Mouse (Mus musculus) urinary bladder, postnatal 10 days (tissue): ENCODE results near the gene Cd248.

ENCODE experiments used
- DNase-seq: peaks from one replicate; pipeline ENCODE4 v3.0.0; 2022; ENCODE audit warnings: low spot score

Cd248 gene

DNA sequence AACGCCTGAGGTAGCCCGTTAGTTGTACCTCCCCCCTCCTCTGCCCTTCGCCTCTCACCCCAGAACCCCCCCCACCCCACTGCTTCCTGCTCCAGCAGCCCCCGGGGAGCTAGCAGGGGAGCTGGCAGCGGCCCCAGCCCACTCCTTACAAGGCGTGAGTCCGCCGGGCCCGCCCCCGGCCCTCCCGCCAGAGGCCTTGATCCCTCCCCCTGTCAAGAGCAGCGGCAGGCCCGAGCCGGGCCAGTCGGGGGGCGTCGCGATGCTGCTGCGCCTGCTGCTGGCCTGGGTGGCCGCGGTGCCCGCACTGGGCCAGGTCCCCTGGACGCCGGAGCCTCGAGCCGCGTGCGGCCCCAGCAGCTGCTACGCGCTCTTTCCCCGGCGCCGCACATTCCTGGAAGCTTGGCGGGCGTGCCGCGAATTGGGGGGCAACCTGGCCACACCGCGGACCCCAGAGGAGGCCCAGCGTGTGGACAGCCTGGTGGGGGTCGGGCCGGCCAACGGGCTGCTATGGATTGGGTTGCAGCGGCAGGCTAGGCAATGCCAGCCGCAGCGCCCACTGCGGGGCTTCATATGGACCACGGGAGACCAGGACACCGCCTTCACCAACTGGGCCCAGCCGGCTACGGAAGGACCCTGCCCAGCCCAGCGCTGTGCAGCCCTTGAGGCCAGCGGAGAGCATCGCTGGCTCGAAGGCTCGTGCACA lies at the start of gene Cd248:
Gene Cd248, plus strand, starts transcription at position 212 of the 703 bp plus-strand sequence.
- DNase-seq: no peak

DNA sequence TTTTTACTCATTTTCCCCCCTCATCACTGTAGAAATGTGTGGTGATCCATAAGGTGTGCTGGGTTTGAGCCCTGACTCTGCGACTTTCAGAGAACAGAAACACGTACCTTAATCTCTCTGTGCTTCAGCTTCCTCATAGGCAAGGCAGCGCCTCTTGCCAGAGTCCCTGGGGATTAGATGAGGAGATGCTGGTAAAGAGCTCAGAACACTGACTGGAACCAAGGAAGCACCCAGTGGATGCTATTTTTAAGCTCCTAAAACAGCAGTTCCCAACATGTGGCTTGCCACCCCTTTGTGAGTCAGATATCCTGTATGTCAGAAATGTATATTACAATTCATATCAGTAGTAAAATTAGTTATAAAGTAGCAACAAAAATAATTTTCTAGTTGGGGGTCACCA lies 49.7 kb upstream of the Cd248 start:
- no peak for DNase-seq

DNA sequence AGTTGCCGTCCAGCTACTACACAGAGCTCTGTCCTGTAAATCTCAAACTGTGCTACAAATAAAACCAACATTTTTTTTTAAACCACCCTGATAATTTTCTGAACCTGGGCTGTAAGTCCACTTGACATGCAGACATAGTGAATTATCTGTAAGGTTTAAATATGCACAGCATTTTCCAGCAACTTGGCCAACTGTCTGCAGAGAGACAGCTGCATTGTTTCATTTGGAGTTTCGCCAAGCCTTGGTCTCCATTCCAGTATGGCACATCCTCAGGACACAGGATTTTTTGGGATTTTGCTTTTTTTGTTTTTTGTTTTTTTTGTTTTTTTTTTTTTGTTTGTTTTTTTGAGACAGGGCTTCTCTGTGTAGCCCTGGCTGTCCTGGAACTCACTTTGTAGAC lies 46.5 kb upstream of the Cd248 start:
- no peak for DNase-seq

DNA sequence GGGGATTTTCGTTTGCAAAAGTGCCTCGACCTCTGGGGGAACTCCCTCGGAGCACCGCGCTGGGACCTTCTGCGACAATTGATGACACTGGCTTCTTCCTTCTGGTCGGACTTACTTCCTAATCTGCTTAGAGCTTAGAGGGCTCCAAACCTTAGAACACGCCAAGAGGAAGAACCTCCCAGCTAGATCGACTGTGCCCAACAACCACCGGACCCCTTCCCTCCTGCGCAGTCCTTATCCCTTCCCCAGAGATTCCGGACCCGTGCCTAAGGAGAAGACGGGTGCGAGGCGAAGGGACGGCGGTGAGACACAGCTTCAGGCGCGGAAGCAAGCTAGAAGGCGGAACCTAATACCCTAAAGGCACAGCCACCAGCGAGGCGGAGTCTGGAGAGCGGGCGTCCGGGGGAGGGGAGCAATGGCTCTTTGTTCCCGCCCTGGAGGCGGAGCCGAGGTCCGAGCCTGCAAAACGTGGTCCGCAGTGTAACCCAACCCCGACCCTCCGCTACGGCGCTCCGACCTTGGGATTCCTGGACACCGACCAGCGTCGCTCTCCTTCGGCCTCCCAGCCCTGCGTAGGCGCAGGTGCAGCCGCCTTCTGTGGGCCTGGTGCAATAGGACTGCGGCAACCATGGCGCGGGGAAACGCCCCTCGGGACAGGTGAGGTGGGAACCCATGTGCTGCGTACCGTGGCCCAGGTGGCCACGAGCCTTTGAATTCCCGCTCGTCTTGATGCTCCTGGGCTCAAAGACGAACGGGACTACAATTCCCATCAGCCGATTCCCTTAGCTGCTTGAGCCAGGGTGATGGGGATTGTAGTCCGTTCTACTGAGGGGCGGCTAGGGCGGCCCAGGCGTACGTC lies 44.0 kb upstream of the Cd248 start, which contains the start of gene Slc29a2:
Gene Slc29a2, plus strand, starts transcription at position 240 of the 859 bp plus-strand sequence.
- peak; percentile 63 for DNase-seq

DNA sequence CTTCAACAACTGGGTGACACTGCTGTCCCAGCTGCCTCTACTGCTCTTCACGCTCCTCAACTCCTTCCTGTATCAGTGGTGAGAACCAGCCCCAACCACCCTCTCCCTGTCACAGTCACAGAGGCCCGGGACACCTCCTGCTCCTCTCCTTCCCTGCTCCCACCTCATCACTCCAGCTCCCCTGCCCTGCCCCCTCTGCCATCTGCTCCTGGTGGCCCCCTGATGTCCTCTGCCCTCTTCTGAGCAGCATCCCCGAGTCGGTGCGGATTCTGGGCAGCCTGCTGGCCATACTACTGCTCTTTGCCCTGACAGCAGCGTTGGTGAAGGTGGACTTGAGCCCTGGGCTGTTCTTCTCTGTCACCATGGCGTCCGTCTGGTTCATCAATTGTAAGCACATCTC lies 41.8 kb upstream of the Cd248 start:
- no peak for DNase-seq

DNA sequence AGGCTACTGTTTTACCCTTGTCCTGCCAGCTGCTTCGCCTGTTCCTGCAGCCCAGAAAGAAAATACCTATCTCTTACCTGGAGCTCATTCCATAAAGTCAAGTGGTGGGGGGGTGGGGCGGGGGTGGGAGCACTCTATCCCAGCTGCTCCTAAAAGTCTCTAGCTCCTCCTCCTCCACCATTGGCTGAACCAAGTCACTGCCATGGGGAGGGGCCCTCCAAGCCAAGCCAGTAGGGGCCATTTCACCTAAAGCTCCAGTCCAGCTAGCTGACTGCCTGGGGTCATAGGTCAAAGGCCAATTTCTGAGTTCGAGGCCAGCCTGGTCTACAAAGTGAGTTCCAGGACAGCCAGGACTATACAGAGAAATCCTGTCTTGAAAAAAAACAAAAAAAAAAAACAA lies 35.2 kb upstream of the Cd248 start:
- DNase-seq: no peak

DNA sequence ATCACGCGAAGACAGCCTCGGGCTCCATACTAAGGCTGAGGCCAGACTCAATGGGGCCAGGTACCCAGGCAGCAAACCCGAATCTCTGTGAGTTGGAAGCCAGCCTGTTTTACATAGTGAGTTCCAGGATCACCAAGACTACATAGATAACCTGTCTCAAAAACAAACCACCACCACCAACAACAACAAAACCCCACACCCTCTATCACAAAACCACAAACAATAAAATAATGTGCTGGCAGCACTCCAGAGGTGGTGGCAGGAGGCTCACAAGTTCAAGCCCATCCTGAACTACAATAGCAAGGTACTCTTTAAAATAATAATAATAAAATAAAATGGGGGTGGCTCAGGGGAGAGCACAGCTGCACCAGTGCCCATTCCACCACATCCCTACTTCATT lies 31.3 kb upstream of the Cd248 start:
- no peak for DNase-seq

DNA sequence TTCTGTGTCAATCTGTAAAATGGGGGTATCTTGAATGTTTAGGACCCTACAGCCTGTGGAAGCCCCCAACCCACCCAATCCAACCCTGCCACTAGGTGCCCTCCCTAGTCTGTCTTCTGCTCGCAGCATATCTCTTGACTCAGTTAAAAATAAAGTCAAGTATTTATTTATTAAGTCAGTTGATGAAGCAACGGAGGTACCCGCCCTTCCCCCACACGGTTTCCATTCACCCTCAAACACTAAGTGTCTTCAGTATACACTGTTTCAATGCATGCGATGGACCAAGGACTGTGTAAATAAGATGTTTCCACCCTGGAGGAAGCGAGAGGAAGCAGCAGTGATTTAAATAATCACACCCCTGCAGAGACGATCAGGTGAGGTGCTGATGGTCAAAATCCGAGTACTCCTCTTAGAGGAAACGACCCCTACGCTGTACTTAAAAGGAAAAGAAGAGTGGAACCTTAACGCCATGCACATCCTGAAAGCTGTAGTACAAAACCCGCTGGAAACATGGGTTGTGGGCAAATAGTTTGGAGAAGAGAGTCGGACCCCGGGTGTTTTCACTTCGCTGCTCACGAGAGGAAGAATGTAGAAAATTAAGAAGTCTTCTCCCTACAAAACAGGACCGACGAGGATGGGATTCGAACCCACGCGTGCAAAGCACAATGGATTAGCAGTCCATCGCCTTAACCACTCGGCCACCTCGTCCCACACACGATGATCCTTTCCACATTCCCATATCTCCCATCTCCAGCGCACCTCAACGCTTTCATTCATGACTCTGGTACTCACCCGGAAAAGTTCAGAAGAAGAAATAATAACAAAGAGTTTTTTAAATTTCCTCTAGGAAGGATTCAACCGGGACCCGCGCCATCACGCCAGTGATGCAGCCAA lies 30.0 kb upstream of the Cd248 start:
- no peak for DNase-seq

DNA sequence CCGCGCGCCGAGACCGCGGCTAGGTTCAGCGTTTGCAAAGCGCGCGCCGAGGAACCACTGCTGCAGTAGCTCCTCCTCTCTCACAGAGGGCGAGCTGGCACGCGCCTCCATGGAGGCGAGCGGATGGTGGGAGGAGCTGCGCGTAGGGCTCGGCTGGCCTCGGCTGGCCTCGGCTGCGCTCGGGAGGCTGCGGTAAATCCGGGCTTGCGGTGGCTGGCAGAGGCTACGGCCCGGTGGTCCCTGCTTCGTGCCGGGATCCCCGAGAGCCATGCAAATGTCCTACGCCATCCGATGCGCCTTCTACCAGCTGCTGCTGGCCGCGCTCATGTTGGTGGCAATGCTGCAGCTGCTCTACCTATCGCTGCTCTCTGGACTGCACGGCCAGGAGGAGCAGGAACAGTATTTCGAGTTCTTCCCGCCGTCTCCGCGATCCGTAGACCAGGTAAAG lies 29.1 kb upstream of the Cd248 start, which contains the start of the genes B4gat1 and AC124502.3:
Gene B4gat1, plus strand, starts transcription at position 118 of the 448 bp plus-strand sequence.
Gene AC124502.3, plus strand, starts transcription at position 183 of the 448 bp plus-strand sequence.
- peak; percentile 51 for DNase-seq

DNA sequence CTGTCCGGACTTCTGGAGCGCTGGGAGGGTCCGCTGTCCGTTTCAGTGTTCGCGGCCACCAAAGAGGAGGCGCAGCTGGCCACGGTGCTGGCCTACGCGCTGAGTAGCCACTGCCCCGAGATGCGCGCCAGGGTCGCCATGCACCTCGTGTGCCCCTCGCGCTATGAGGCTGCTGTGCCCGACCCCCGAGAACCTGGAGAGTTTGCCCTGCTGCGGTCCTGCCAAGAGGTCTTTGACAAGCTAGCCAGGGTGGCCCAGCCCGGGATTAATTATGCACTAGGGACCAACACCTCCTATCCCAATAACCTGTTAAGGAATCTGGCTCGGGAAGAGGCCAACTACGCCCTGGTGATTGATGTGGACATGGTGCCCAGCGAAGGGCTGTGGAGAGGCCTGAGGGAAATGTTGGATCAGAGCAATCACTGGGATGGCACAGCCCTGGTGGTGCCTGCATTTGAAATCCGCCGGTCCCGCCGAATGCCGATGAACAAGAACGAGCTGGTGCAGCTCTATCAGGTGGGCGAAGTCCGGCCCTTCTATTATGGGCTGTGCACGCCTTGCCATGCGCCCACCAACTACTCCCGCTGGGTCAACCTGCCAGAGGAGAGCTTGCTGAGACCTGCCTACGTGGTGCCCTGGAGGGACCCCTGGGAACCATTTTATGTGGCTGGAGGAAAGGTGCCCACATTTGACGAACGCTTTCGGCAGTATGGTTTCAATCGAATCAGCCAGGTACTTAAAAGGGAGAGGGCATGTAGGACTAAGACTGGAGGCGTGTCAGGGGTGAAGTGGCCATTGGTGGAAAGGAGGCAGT lies 28.4 kb upstream of the Cd248 start:
- DNase-seq: no peak

DNA sequence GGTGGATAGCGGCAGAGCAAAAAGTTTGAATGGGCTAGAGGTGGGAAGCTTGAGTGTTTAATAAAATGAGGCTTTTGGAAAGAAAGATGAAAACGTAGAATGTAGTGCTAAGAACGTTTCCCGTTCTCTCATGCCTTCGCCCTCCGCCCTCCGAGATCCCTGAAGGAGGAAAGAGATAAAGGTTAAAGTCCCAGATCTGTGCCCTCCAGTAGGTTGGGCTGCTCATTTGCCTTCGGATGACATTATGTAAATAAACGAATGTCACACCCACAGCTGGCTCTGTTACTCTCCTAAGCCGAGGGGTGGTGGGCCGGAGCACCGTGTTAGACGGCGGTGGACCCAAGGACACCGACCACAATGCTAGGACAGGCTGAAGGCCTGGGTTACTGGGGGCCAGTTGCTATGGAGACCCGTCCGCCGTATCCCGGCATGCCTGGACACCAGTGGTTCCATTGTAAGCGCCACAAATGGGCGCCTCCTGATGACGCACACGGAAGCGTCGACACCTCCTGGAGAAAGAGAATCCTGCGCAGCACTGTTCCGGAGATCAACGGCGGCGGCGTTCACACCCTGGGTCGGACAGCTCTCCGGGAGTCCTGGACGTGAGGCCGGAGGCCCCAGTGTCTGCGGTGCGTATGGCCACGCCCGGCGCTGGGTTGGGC lies 26.9 kb upstream of the Cd248 start, which contains the start of gene Brms1:
Gene Brms1, plus strand, starts transcription at position 493 of the 662 bp plus-strand sequence.
- peak; percentile 70 for DNase-seq

DNA sequence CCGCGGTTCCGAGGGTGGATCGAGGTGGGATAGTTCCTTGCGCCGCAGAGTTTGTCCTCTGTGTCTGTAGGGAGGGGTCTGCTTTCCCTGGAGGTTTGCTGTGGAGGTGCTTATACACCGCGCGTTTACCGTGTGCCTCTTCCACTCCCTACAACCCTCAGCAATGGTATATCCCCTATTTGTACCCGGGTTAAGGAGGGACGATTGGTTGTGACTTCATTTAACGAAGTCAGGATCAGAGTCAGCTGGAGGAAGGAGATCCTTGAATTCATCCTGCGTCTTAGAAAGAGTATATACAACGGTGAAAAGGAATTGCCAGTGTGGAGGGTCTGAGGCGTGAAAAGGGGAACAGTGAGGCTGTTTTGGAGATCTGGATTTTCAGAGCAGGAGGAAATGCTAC lies 26.3 kb upstream of the Cd248 start:
- DNase-seq: no peak

DNA sequence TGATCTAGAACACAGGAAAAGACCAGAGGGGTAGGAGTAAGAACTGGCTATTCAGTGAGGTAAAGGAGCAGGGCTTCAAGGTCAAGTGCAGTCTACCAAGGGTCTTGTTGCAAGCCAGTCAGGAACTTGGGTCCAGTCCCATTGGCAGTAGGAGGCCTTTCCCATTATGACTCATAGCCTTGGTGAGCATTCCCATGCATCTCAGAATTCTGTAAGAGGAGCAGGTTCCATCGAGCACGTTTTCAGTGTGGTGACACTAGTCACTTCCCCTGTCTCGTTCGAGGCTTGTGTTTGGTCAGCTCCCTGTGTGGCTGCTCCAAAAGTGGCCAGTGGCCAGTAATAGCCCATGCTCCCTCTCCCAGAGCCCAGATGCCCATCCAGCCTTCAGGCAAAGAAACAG lies 22.3 kb upstream of the Cd248 start:
- no peak for DNase-seq

DNA sequence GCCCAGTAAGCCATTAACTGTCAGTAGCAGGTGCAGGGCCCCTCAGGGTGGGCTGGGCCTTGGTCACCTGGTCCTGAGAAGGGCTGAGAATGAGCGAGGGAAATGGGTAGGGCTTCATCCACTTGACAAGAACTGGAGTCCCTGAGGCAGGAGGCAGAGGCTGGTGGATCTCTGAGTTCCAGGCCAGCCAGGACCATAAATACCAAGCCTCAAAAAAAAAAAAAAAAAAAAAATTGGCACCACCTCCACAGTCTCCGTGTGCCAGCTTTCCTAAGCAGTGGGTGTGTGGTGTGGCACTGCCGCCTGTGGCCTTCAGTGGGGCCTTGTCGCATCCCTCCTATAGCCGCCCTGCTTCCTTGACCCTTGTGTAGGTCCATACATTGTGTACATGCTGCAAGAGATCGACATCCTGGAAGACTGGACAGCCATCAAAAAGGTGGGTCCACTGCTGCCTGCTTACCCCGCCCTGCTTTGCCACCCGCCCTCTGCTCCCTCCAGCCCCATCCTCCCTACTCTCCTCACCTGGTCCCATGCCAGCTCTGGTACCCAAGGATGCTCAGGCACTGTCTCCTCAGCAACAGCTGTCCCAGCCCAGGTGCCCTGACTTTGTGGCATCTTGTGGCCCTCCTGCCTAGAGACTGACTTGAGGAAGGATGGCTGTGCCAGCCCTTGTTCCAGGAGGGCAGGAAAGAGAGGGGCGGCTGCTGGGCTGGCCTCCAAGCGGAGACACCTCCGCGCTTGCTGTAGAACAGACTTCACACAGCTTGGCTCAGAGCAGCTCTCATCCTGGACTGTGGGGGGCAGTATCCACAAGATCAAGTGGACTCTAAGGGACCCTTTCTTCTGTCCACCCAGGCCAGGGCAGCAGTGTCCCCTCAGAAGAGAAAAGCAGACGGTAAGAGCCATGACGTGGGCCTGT lies 19.5 kb upstream of the Cd248 start:
- no peak for DNase-seq

DNA sequence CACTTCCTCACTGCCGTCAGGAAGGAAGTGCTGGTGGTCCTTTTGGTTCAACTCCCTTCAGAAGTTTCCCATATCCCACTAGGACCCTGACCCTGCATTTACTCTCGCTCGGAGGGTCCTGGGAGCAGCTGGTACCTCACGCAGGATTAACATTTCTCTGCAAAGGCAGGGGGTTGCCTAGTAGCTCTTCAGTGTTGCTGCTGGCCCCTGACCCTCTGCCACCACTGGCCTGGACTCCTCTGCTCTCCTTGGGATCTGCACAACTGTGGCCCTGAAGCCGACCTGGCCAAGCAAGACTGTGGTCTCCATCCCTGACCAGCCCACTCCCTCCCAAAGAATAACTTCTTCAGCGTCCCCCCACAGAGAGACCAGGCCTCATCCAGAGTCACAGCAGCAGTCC lies 18.6 kb upstream of the Cd248 start:
- DNase-seq: no peak

DNA sequence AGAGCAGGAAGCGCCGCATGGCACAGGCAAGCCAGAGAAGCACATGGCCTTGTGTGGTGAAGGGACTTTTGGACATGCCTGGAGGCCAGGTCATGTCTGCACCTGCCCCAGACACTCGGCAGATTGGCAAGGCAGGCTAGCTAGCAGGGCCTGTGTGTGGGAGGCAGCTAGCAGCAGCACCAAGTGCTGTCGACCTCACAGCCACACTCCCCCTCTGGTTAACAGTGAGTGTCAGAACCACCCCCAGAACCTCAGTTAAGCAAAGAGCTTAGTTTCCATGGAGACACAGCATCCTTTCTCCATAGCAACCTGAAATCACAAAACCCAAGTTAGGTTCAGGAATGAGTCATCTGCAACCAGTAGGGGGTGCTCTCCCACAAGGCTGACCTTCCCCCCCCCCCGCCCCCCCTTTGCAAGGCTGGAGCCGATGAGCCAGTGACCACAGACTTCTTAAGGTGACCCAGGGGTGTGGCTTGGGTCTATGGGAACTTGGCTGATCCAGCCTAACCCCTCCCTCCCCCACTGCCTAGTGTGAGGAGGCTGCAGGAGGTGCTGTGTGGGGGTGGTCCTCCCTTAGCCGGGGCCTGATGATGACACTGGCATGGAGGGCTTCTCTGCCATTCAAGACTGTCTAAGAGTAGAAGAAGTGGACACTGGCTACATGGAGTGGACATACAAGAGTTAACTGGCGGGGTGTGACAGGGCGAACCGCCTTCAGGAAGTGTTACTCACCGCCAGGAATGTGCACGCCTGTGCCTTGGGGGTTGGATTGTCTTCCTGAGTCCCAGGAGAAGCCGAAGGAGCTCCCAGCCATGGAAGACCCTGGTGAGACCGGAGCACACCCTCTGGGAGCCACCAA lies 17.6 kb upstream of the Cd248 start, which contains the start of gene Rin1:
Gene Rin1, plus strand, starts transcription at position 435 of the 859 bp plus-strand sequence.
- DNase-seq: no peak

DNA sequence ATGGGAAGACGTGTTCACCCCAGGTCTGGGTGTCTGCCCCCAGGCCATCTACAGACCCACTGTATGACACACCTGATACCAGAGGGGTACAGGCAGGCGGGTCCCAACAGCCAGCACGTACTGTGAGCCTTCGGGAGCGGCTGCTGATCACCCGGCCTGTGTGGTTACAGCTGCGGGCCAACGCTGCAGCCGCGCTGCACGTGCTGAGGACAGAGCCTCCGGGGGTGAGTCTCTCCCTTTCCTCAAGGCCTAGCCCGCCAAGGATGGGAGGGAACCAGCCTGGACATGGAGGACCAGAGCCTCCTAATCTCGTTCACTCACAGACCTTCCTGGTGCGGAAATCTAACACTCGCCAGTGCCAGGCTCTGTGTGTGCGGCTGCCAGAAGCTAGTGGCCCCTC lies 16.8 kb upstream of the Cd248 start:
- DNase-seq: no peak

DNA sequence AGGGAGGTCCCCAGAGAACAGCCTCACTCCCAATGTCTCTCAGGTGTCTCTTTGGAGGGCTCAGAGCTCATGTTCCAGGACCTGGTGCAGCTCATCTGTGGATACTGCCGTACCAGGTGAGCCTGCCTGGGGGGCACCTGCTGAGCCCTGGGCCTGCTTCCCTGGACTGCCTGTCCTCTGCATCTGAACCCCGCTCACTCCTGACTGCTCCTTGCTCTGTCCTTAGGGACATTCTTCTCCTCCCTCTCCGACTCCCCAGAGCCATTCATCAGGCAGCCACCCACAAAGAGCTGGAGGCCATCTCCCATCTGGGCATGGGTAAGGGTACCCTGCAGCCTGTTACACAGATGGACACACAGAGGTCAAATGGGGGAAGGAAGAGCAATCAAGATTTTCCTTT lies 16.4 kb upstream of the Cd248 start:
- no peak for DNase-seq
